Mouse (Mus musculus) bone marrow macrophage, adult 2 months (primary cell): ENCODE results near the gene Lpcat1.

Source experiments
- CTCF ChIP-seq: IDR thresholded peaks from 2 replicates; pipeline ENCODE4 v1.5.1; 2012; ENCODE audit warnings: low read depth, mild to moderate bottlenecking, low read length, moderate library complexity
- POLR2A ChIP-seq: IDR thresholded peaks from 2 replicates; pipeline ENCODE4 v1.6.1; 2012; ENCODE audit warnings: mild to moderate bottlenecking, low read depth, low read length, borderline replicate concordance

DNA sequence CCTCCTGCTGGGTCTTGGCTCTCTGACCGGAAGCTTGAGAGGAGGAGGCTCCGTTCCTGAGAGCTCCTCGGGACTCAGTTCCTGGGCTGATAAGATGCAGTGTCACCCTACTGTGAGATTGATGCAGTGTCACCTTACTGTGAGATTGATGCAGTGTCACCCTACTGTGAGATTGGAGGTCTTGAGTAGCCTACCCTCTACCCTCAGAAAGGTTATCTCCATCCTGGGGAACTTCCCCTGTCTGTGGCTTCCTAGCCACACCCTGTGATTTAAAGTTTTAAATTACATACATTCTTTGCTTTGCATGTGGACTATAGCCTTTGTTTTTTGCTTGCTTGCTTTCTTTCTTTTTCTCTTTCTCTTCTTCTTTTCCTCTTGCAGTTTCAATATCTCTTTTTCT is 21.1 kb downstream of the Lpcat1 start:
- TF ChIP-seq CTCF (no peak), POLR2A (no peak)
